Comparison of ENCODE assay signal across 20 mouse cellular contexts in the genomic region with DNA sequence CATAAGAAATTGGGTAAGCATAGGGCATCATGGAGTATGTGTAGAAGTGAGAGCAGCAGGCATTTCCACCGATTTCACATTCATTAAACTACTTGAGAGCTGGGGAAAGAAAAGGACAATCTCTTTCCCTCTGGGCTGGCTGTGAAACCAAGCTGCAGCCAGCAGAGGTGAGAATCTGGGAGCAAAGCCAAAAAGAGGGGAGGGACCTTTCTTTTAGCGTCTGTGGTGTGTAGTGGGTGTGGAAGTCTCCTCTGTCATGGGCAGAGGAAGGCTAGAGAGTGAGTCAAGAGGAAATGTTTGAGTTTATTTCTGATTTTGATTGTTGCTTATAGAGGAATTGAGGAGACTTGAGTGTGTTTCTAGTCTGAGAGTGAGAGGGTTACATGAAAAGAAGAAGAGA.
DNase-seq lines count a peak whose midpoint lies in the region; ATAC-seq and TF ChIP-seq lines count a peak whose summit lies in the region.
"Had no signal": no experiment of that assay in that cellular context is flagged by ENCODE, and none has a peak within 500 bp of the region (broad histone marks: within the 10 kb centered on the region; RNA-seq: fewer than 3 reads in every experiment).

No protein-coding gene starts in this region.

- no peak overlapping the region for H3K4me2 ChIP-seq in hindbrain, postnatal 0 days (ENCODE audit: low read depth, low read length)
- no peak overlapping the region for H3K4me2 ChIP-seq in hindbrain, embryonic 13.5 days
- no peak overlapping the region for H3K4me2 ChIP-seq in midbrain, postnatal 0 days (ENCODE audit: low read depth, low read length, poor library complexity, severe bottlenecking)
- no peak overlapping the region for H3K4me2 ChIP-seq in midbrain, embryonic 14.5 days (ENCODE audit: low read length)
- H3K4me2 ChIP-seq: embryonic facial prominence, embryonic 13.5 days; heart, embryonic 12.5 days; hindbrain, embryonic 12.5 days; kidney, embryonic 15.5 days; stomach, embryonic 15.5 days had no signal

- H3K9ac ChIP-seq in hindbrain, postnatal 0 days (replicated peaks; ENCODE audit: low read length), result no peak overlapping the region
- no peak overlapping the region for H3K9ac ChIP-seq in hindbrain, embryonic 13.5 days
- no peak overlapping the region for H3K9ac ChIP-seq in midbrain, postnatal 0 days (replicated peaks; ENCODE audit: low read length, poor library complexity, severe bottlenecking)
- H3K9ac ChIP-seq in midbrain, embryonic 14.5 days (replicated peaks; ENCODE audit: low read length), result no peak overlapping the region
- H3K9ac ChIP-seq: embryonic facial prominence, embryonic 13.5 days; heart, embryonic 12.5 days; hindbrain, embryonic 12.5 days; kidney, embryonic 15.5 days; liver, embryonic 14.5 days; stomach, embryonic 15.5 days had no signal

- no peaks in the 10 kb centered on the region for H3K27me3 ChIP-seq in hindbrain, postnatal 0 days (ENCODE audit: insufficient read depth, low read length)
- H3K27me3 ChIP-seq in hindbrain, embryonic 13.5 days, result no peaks in the 10 kb centered on the region
- H3K27me3 ChIP-seq in midbrain, postnatal 0 days (ENCODE audit: insufficient read depth, low read length), result no peaks in the 10 kb centered on the region
- H3K27me3 ChIP-seq in midbrain, embryonic 14.5 days (ENCODE audit: control insufficient read depth, insufficient read depth, low read length), result no peaks in the 10 kb centered on the region
- H3K27me3 ChIP-seq: CH12.LX; embryonic facial prominence, embryonic 13.5 days; heart, embryonic 12.5 days; hindbrain, embryonic 12.5 days; kidney, embryonic 15.5 days; megakaryocyte, embryonic 14.5 days; stomach, embryonic 15.5 days had no signal

- H3K4me1 ChIP-seq in hindbrain, postnatal 0 days (ENCODE audit: insufficient read depth, low read length), result 0 out of 2 replicates have a peak, but pooled peaks cover 4% of the 10 kb centered on the region
- peaks cover 3% of the 10 kb centered on the region; the same call in 1 of the 2 replicates for H3K4me1 ChIP-seq in hindbrain, embryonic 13.5 days (replicated peaks)
- H3K4me1 ChIP-seq in midbrain, postnatal 0 days (ENCODE audit: insufficient read depth, low read length), result no peaks in the 10 kb centered on the region
- H3K4me1 ChIP-seq in midbrain, embryonic 14.5 days (ENCODE audit: control insufficient read depth, insufficient read depth, low read length), result no peaks in the 10 kb centered on the region
- H3K4me1 ChIP-seq: embryonic facial prominence, embryonic 13.5 days; hindbrain, embryonic 12.5 days; kidney, embryonic 15.5 days; megakaryocyte, embryonic 14.5 days; stomach, embryonic 15.5 days had no signal

- H3K36me3 ChIP-seq in hindbrain, postnatal 0 days (ENCODE audit: insufficient read depth, low read length), result no peaks in the 10 kb centered on the region
- no peaks in the 10 kb centered on the region for H3K36me3 ChIP-seq in hindbrain, embryonic 13.5 days
- H3K36me3 ChIP-seq in midbrain, postnatal 0 days (ENCODE audit: insufficient read depth, low read length), result no peaks in the 10 kb centered on the region
- no peaks in the 10 kb centered on the region for H3K36me3 ChIP-seq in midbrain, embryonic 14.5 days (ENCODE audit: control insufficient read depth, insufficient read depth, low read length)
- H3K36me3 ChIP-seq: embryonic facial prominence, embryonic 13.5 days; heart, embryonic 12.5 days; hindbrain, embryonic 12.5 days; kidney, embryonic 15.5 days; stomach, embryonic 15.5 days had no signal

- peak; percentile 29 to 44 for DNase-seq in cerebellum, postnatal 10 days
- no peak for DNase-seq in cerebellum, adult 9-11 months
- DNase-seq in hindbrain, postnatal 0 days (ENCODE audit: low spot score), result peak; percentile 46
- peak; percentile 35 for DNase-seq in midbrain, postnatal 0 days (ENCODE audit: low spot score)
- no peak for DNase-seq in midbrain, embryonic 14.5 days
- DNase-seq in ovary, postnatal 10 days (ENCODE audit: low spot score), result no peak
- no peak for DNase-seq in retina, embryonic 14.5 days (ENCODE audit: low spot score)
- DNase-seq: cerebellum, adult 2 months; thymus, postnatal 25 days had no signal

- H3K9me3 ChIP-seq in hindbrain, postnatal 0 days (ENCODE audit: low read length), result no peaks in the 10 kb centered on the region
- no peaks in the 10 kb centered on the region for H3K9me3 ChIP-seq in hindbrain, embryonic 13.5 days
- no peaks in the 10 kb centered on the region for H3K9me3 ChIP-seq in midbrain, postnatal 0 days (ENCODE audit: low read length)
- no peaks in the 10 kb centered on the region for H3K9me3 ChIP-seq in midbrain, embryonic 14.5 days (ENCODE audit: control insufficient read depth, low read length)
- H3K9me3 ChIP-seq: embryonic facial prominence, embryonic 13.5 days; heart, embryonic 12.5 days; hindbrain, embryonic 12.5 days; kidney, embryonic 15.5 days; stomach, embryonic 15.5 days had no signal

- no peak overlapping the region for H3K4me3 ChIP-seq in hindbrain, postnatal 0 days (ENCODE audit: low read length)
- no peak overlapping the region for H3K4me3 ChIP-seq in hindbrain, embryonic 13.5 days
- H3K4me3 ChIP-seq in midbrain, postnatal 0 days (ENCODE audit: low read depth, low read length), result no peak overlapping the region
- H3K4me3 ChIP-seq in midbrain, embryonic 14.5 days (replicated peaks; ENCODE audit: low read depth, low read length), result no peak overlapping the region
- H3K4me3 ChIP-seq: embryonic facial prominence, embryonic 13.5 days; heart, embryonic 12.5 days; hindbrain, embryonic 12.5 days; kidney, embryonic 15.5 days; megakaryocyte, embryonic 14.5 days; stomach, embryonic 15.5 days had no signal

- no peak for ATAC-seq in hindbrain, postnatal 0 days
- ATAC-seq in hindbrain, embryonic 13.5 days (ENCODE audit: low FRiP score), result no peak
- no peak for ATAC-seq in midbrain, postnatal 0 days (ENCODE audit: low FRiP score)
- no peak for ATAC-seq in midbrain, embryonic 14.5 days (ENCODE audit: low FRiP score, low TSS enrichment)
- ATAC-seq: intestine, embryonic 16.5 days; midbrain, embryonic 16.5 days had no signal

- no peak for TF ChIP-seq CTCF in hindbrain, postnatal 0 days (IDR thresholded peaks at IDR 0.05; ENCODE audit: low read depth)
- no peak for TF ChIP-seq CTCF in midbrain, postnatal 0 days (IDR thresholded peaks at IDR 0.05)

- 31% methylated on average over 2 of the region's 2 CpGs for WGBS in hindbrain, postnatal 0 days
- 67% methylated on average over 2 of the region's 2 CpGs for WGBS in hindbrain, embryonic 13.5 days
- 59% methylated on average over 2 of the region's 2 CpGs for WGBS in midbrain, postnatal 0 days
- WGBS in midbrain, embryonic 14.5 days, result 75% methylated on average over 2 of the region's 2 CpGs

- no peak overlapping the region for H3K27ac ChIP-seq in hindbrain, postnatal 0 days
- no peak overlapping the region for H3K27ac ChIP-seq in hindbrain, embryonic 13.5 days
- H3K27ac ChIP-seq in midbrain, postnatal 0 days (ENCODE audit: low read depth, low read length), result no peak overlapping the region
- no peak overlapping the region for H3K27ac ChIP-seq in midbrain, embryonic 14.5 days (replicated peaks; ENCODE audit: low read depth, low read length)
- H3K27ac ChIP-seq: embryonic facial prominence, embryonic 13.5 days; hindbrain, embryonic 12.5 days; kidney, embryonic 15.5 days; liver, embryonic 14.5 days; stomach, embryonic 15.5 days had no signal

Comparison
In these comparisons a context has a peak if more than half of its experiments do, and no peak if none do; other contexts are left out.
1. DNase-seq: peak in cerebellum, postnatal 10 days (2 of 2), hindbrain, postnatal 0 days (single experiment) and midbrain, postnatal 0 days (single experiment); none in cerebellum, adult 9-11 months (single experiment), midbrain, embryonic 14.5 days (single experiment), ovary, postnatal 10 days (single experiment) and retina, embryonic 14.5 days (single experiment).